Mouse (Mus musculus): ENCODE data around the gene Zmym1. TPM values are rescaled to one million over a fixed set of nuclear protein-coding genes. Genes with fewer than 3 reads are reported as not detected.
"Not testable (repeated sequence)": the region's sequence is repeated elsewhere in the genome, so short reads cannot be mapped to it uniquely, and the experiment has no call there.

Gene Zmym1
- polyA plus RNA-seq (2015; fragmentation: Nextera tagmentation; extraction: Ambion mirVana), result 24.5 and 28.4 TPM in 2 replicates

DNA sequence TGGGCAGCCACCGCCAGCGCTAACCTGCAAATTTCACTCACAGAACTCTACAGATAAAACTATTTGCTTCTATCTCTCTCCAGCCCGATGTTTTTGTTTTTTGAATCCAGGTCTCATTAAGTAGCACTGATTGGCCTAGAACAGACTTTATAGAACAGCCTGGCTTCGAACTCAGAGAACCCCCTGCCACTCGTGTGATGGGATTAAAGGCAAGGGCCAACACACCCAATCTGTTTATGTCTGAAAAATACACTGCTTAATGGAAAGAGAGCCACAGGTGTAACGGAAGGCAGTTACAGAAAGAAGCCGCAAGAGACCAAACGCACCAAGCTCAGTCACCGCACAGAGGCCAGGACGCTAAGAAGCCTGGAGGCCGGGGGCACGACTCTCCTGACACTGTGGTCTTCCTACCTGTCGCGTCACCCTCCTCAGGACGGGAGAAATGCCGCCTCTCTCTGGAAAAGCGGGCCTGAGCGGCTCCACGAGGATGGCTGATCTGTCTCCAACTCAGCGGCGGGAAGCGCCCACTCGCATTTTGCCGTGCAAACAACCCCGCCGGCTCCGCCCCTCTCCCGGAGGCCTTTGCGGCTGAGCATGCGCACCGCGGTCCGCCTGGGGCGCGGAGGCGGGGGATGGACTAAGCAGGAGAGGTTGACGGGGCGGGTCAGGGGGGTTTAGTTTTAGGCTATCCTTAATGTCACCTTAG, at the start of gene Zmym1:
Zmym1 (minus strand) TSS at position 568 of the 706 bp plus-strand sequence.
- Histone ChIP-seq H3K9me3 (ENCODE audit: control insufficient read depth, low read length) (0 out of 2 replicates have a peak, but pooled peaks cover 3% of the 10 kb centered on the region), H3K36me3 (ENCODE audit: control insufficient read depth, insufficient read depth, low read length) (peaks cover 8% of the 10 kb centered on the region), H3K4me3 (ENCODE audit: low read length) (peak within 1 kb of the TSS; percentile 89), H3K27me3 (replicated peaks; ENCODE audit: control insufficient read depth, insufficient read depth, low read length) (no peaks in the 10 kb centered on the region), H3K27ac (ENCODE audit: low read depth, low read length) (peak within 1 kb of the TSS; percentile 66), H3K4me2 (ENCODE audit: low read length) (peak within 1 kb of the TSS; percentile 73), H3K4me1 (ENCODE audit: control insufficient read depth, insufficient read depth, low read depth, low read length) (peaks cover 5% of the 10 kb centered on the region), H3K9ac (ENCODE audit: low read depth, low read length) (peak within 1 kb of the TSS; percentile 82)
- 1% methylated on average over 38 of the region's 38 CpGs for WGBS
- ATAC-seq, result peak; percentile 94

- Histone ChIP-seq H3K4me2 (ENCODE audit: low read length) (no peak overlapping the region), H3K9ac (ENCODE audit: low read depth, low read length) (no peak overlapping the region), H3K27me3 (replicated peaks; ENCODE audit: control insufficient read depth, insufficient read depth, low read length) (no peaks in the 10 kb centered on the region), H3K4me1 (ENCODE audit: control insufficient read depth, insufficient read depth, low read depth, low read length) (no peaks in the 10 kb centered on the region), H3K9me3 (ENCODE audit: control insufficient read depth, low read length) (no peaks in the 10 kb centered on the region), H3K27ac (ENCODE audit: low read depth, low read length) (no peak overlapping the region), H3K4me3 (ENCODE audit: low read length) (no peak overlapping the region), H3K36me3 (ENCODE audit: control insufficient read depth, insufficient read depth, low read length) (peaks cover 21% of the 10 kb centered on the region)
- 79% methylated on average over 4 of the region's 4 CpGs for WGBS
- no peak for ATAC-seq
Observed at GRCm38 (mm10) chr4:127110570-127110969, 49.6 kb upstream of the Zmym1 start.

GRCm38 (mm10) chr4:127107566-127107965, 46.6 kb upstream of the Zmym1 start:
- Histone ChIP-seq H3K27me3 (replicated peaks; ENCODE audit: control insufficient read depth, insufficient read depth, low read length) (no peaks in the 10 kb centered on the region), H3K4me1 (ENCODE audit: control insufficient read depth, insufficient read depth, low read depth, low read length) (no peaks in the 10 kb centered on the region), H3K27ac (ENCODE audit: low read depth, low read length) (no peak overlapping the region), H3K9me3 (ENCODE audit: control insufficient read depth, low read length) (no peaks in the 10 kb centered on the region), H3K9ac (ENCODE audit: low read depth, low read length) (no peak overlapping the region), H3K4me3 (ENCODE audit: low read length) (no peak overlapping the region), H3K4me2 (ENCODE audit: low read length) (no peak overlapping the region), H3K36me3 (ENCODE audit: control insufficient read depth, insufficient read depth, low read length) (peaks cover 25% of the 10 kb centered on the region)
- no peak for ATAC-seq
- WGBS, result 93% methylated on average over 4 of the region's 4 CpGs

DNA sequence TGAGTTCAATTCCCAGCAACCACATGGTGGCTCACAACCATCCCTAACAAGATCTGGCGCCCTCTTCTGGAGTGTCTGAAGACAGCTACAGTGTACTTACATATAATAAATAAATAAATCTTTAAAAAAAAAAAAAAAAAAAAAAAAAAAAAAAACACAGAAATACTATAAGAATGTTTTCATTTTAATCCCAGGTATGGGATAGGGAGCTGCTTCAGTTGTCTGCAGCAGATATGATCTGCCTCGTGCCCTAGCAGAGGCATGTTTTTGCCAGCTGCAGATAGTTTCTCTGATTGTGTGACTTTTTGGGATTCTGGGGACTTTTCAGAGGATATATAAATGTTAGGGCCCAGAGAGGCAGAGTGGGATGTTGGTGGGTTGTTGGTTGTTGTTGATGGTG, 38.6 kb upstream of the Zmym1 start:
- WGBS, result 97% methylated on average over 1 of the region's 2 CpGs
- not testable (repeated sequence) for ATAC-seq; H3K4me3 ChIP-seq (ENCODE audit: low read length)

DNA sequence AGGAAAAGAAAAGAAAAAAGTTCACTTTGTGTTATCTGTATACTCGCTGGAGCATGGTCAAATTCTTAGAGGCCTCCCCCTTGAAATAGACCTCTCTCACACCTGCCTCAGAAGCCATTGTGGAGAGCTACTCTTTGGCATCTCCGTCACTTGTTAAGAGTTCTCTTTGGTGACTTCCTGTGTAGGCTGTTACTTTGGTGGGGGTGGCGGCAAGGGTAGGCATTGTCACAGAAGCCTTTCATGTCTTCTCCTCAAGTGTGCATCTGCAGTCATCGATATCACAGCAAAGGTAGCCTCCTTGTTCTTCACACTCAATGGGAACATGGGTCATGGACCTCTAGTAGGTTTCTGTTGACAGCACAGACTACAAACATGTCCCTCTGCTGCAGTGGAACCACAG, 34.1 kb upstream of the Zmym1 start:
- no peak overlapping the region for H3K4me3 ChIP-seq (ENCODE audit: low read length)
- 91% methylated on average over 4 of the region's 4 CpGs for WGBS
- no peak for ATAC-seq
- no peaks in the 10 kb centered on the region for H3K9me3 ChIP-seq (ENCODE audit: control insufficient read depth, low read length)
- no peak overlapping the region for H3K9ac ChIP-seq (ENCODE audit: low read depth, low read length)
- H3K27ac ChIP-seq (ENCODE audit: low read depth, low read length), result no peak overlapping the region
- no peak overlapping the region for H3K4me2 ChIP-seq (ENCODE audit: low read length)
- peaks cover 6% of the 10 kb centered on the region; the same call in 1 of the 2 replicates for H3K36me3 ChIP-seq (ENCODE audit: control insufficient read depth, insufficient read depth, low read length)
- H3K27me3 ChIP-seq (replicated peaks; ENCODE audit: control insufficient read depth, insufficient read depth, low read length), result no peaks in the 10 kb centered on the region
- no peaks in the 10 kb centered on the region for H3K4me1 ChIP-seq (ENCODE audit: control insufficient read depth, insufficient read depth, low read depth, low read length)

More for the DNA sequence above, 38.6 kb upstream of the Zmym1 start:
- H3K27ac ChIP-seq (ENCODE audit: low read depth, low read length); H3K4me1 ChIP-seq (ENCODE audit: control insufficient read depth, insufficient read depth, low read depth, low read length); H3K9ac ChIP-seq (ENCODE audit: low read depth, low read length); H3K4me2 ChIP-seq (ENCODE audit: low read length); H3K9me3 ChIP-seq (ENCODE audit: control insufficient read depth, low read length); H3K27me3 ChIP-seq (replicated peaks; ENCODE audit: control insufficient read depth, insufficient read depth, low read length); H3K36me3 ChIP-seq (ENCODE audit: control insufficient read depth, insufficient read depth, low read length): not testable (repeated sequence)

GRCm38 (mm10) chr4:127091188-127091587, 30.2 kb upstream of the Zmym1 start:
- Histone ChIP-seq H3K36me3 (ENCODE audit: control insufficient read depth, insufficient read depth, low read length) (peaks cover 10% of the 10 kb centered on the region; the same call in 1 of the 2 replicates), H3K27ac (ENCODE audit: low read depth, low read length) (no peak overlapping the region), H3K27me3 (replicated peaks; ENCODE audit: control insufficient read depth, insufficient read depth, low read length) (no peaks in the 10 kb centered on the region), H3K4me2 (ENCODE audit: low read length) (no peak overlapping the region), H3K9me3 (ENCODE audit: control insufficient read depth, low read length) (no peaks in the 10 kb centered on the region), H3K4me3 (ENCODE audit: low read length) (no peak overlapping the region), H3K9ac (ENCODE audit: low read depth, low read length) (no peak overlapping the region), H3K4me1 (ENCODE audit: control insufficient read depth, insufficient read depth, low read depth, low read length) (no peaks in the 10 kb centered on the region)
- whole genome bisulfite sequencing, result 93% methylated on average over 1 of the region's 1 CpGs
- ATAC-seq, result no peak

DNA sequence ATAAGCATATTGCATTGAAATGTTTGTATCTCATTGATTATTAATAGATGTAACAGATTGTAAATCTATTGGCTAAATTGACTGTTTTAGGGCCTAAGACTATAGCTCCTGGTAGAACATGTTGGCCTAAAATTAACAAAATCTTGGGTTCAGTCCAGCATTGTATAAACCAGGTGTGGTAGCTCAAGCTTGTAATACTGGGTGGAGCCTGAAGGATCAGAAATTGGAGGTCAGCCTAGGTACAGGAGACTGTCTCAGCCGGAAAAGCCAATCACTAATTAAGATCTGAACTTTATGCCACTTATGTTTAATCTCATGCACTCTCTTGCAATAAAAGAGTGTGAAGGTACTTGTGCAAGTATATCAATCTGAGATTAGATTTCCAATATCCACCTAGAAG, 24.8 kb upstream of the Zmym1 start:
- no peak for ATAC-seq
- 85% methylated on average over 1 of the region's 1 CpGs for WGBS
- no peak overlapping the region for H3K9ac ChIP-seq (ENCODE audit: low read depth, low read length)

DNA sequence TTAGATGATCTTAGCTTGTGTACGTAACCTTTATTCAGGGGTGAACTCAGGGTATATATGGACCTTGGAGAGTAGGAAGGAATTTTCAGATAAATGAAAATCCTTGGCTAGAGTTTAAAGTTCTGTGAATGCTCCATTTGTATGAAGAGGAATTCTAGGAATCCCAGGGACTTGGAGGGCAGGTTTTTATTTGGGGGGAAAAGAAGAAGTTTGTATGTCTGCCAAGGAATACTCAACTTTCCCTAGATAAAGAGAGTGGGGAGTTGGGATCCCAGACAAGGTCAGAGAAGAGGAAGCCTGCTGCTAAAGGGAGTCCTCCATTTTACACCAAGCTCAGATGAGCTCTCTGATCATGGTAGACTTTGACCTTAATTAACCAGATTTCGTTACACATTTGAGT, 22.2 kb upstream of the Zmym1 start:
- WGBS, result 97% methylated on average over 2 of the region's 2 CpGs

More for the DNA sequence above, 24.8 kb upstream of the Zmym1 start:
- H3K9me3 ChIP-seq (ENCODE audit: control insufficient read depth, low read length), result no peaks in the 10 kb centered on the region
- H3K27ac ChIP-seq (ENCODE audit: low read depth, low read length), result no peak overlapping the region
- no peaks in the 10 kb centered on the region for H3K27me3 ChIP-seq (replicated peaks; ENCODE audit: control insufficient read depth, insufficient read depth, low read length)
- peaks cover 6% of the 10 kb centered on the region; the same call in 1 of the 2 replicates for H3K36me3 ChIP-seq (ENCODE audit: control insufficient read depth, insufficient read depth, low read length)
- no peak overlapping the region for H3K4me2 ChIP-seq (ENCODE audit: low read length)
- no peak overlapping the region for H3K4me3 ChIP-seq (ENCODE audit: low read length)
- no peaks in the 10 kb centered on the region for H3K4me1 ChIP-seq (ENCODE audit: control insufficient read depth, insufficient read depth, low read depth, low read length)

DNA sequence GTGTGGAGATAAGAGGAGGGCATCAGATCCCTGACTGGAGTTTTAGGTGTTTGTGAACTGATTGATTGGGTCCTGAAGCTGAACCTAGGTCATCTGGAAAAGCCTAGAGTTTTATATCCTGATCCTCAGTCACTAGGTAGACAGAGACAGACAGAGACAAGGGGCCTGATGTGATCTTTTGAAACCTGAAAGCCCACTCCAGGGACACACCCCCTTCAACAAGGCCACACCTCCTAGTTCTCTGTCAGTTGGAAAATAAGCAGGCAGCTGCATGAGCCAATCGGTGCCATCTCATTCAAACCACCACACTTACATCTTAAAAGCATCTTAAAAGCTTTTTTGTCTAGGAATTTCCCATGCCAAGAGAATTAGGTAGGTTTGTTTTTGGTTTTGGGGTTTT, 19.9 kb upstream of the Zmym1 start:
- no peak for ATAC-seq

More for the DNA sequence above, 22.2 kb upstream of the Zmym1 start:
- Histone ChIP-seq H3K27me3 (replicated peaks; ENCODE audit: control insufficient read depth, insufficient read depth, low read length) (no peaks in the 10 kb centered on the region), H3K9ac (ENCODE audit: low read depth, low read length) (no peak overlapping the region), H3K4me2 (ENCODE audit: low read length) (no peak overlapping the region), H3K36me3 (ENCODE audit: control insufficient read depth, insufficient read depth, low read length) (no peaks in the 10 kb centered on the region), H3K4me3 (ENCODE audit: low read length) (no peak overlapping the region), H3K9me3 (ENCODE audit: control insufficient read depth, low read length) (no peaks in the 10 kb centered on the region), H3K27ac (ENCODE audit: low read depth, low read length) (no peak overlapping the region), H3K4me1 (ENCODE audit: control insufficient read depth, insufficient read depth, low read depth, low read length) (peaks cover 10% of the 10 kb centered on the region)
- no peak for ATAC-seq

More for the DNA sequence above, 19.9 kb upstream of the Zmym1 start:
- 45% methylated on average over 1 of the region's 1 CpGs for WGBS
- Histone ChIP-seq H3K4me1 (ENCODE audit: control insufficient read depth, insufficient read depth, low read depth, low read length) (peaks cover 15% of the 10 kb centered on the region), H3K27ac (ENCODE audit: low read depth, low read length) (no peak overlapping the region), H3K9ac (ENCODE audit: low read depth, low read length) (no peak overlapping the region), H3K27me3 (replicated peaks; ENCODE audit: control insufficient read depth, insufficient read depth, low read length) (no peaks in the 10 kb centered on the region), H3K4me3 (ENCODE audit: low read length) (no peak overlapping the region), H3K4me2 (ENCODE audit: low read length) (no peak overlapping the region), H3K36me3 (ENCODE audit: control insufficient read depth, insufficient read depth, low read length) (no peaks in the 10 kb centered on the region), H3K9me3 (ENCODE audit: control insufficient read depth, low read length) (no peaks in the 10 kb centered on the region)
